Mouse (Mus musculus): ENCODE measurements around the gene Vti1a. TPM values are rescaled to one million over a fixed set of nuclear protein-coding genes. Genes with fewer than 3 reads are reported as not detected.

Gene Vti1a
- polyA plus RNA-seq, 1 experiment, result 6.8 TPM

DNA sequence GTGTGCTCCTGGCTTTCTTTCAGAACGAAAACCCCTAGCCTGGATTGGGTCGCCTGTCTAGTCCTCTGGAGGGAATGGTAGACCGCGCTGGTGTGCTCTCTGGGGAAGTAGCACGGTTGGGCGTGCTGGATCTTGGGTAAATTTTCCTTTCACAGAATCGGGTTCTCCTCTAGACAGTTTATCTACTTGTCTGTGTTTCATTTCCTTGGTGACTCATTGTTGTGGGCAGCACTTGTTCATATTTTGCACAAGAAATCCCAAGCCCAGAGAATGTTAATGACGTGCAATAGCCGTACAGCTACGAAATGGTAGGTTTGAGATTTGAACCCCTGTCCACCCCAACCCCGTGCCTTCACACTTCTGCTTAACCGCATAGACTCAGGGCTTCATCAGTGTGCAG lies 145.9 kb downstream of the Vti1a start:
- peaks cover 18% of the 10 kb centered on the region for H3K36me3 ChIP-seq (replicated peaks; ENCODE audit: low read length)
- H3K4me3 ChIP-seq (replicated peaks), result peak overlapping the region; percentile 79
- H3K4me1 ChIP-seq, result peaks cover 49% of the 10 kb centered on the region
- no peaks in the 10 kb centered on the region for H3K27me3 ChIP-seq (replicated peaks)
- TF ChIP-seq FLI1 (IDR thresholded peaks at IDR 0.05; ENCODE audit: low read length), result no peak
- no peak for TF ChIP-seq GATA1 (IDR thresholded peaks at IDR 0.05; ENCODE audit: borderline replicate concordance, low read length)
- no peaks in the 10 kb centered on the region for H3K9me3 ChIP-seq

DNA sequence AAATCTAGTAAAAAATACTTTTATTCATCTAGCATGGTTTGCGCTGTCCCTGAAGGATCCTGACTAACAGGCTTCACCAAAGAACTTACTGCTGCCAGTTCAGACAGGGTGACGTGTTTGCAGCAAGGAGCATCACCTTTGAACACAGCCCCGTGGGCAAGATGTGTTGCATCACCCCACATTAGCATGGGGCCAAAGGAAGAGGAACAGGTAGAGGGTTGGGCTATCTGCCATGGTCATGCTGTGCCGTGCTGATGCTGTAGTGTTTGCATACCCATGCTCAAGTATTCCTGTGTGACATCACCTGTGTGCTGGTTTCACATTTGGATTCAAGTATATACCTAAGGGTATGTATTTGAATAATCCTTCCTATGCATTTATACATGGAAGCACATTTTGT lies 147.6 kb downstream of the Vti1a start:
- Histone ChIP-seq H3K27me3 (replicated peaks) (no peaks in the 10 kb centered on the region), H3K36me3 (replicated peaks; ENCODE audit: low read length) (peaks cover 16% of the 10 kb centered on the region), H3K4me1 (peaks cover 58% of the 10 kb centered on the region), H3K4me3 (replicated peaks) (peak overlapping the region; percentile 11), H3K9me3 (no peaks in the 10 kb centered on the region)
- TF ChIP-seq GATA1 (IDR thresholded peaks at IDR 0.05; ENCODE audit: borderline replicate concordance, low read length) (no peak), FLI1 (IDR thresholded peaks at IDR 0.05; ENCODE audit: low read length) (no peak)

DNA sequence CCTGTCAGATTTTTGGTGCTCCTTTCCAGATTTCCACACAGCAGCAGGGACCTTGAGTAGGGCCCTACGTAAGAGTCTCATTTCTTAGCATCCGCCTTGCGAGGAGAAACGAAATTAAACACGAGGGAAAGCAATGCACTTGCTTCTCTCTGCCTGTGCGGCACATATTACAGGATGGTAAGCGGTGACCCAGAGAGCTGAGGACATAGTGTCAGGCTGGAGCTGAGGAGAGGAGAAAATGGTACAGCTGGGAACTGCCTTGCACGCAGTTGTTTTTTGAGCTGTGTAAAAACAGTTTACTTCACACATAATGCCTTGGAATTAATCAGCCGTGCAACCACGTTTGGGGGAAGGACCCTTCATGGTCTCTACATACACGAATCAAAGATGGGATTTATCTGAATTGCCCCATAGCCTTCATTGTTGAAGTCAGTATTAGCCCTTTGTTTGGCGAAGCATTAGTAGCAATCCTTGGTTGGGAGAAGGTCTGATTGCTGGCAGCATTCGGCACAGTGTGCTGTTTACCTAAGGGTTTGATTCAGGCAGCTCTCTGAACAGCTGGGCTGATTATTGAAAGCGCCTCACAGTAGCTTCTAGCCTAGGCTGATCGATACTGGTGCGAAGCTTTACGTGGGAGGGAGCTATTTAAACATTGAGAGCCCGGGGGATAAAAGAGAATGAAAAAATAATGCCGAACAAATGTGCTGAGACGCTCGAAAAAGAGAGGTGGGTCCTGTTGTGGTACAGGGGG lies 153.4 kb downstream of the Vti1a start:
- Histone ChIP-seq H3K9me3 (no peaks in the 10 kb centered on the region), H3K36me3 (replicated peaks; ENCODE audit: low read length) (peaks cover 32% of the 10 kb centered on the region), H3K4me3 (replicated peaks) (no peak overlapping the region), H3K27me3 (replicated peaks) (no peaks in the 10 kb centered on the region), H3K4me1 (peaks cover 19% of the 10 kb centered on the region)
- no peak for TF ChIP-seq FLI1 (IDR thresholded peaks at IDR 0.05; ENCODE audit: low read length)
- TF ChIP-seq GATA1 (IDR thresholded peaks at IDR 0.05; ENCODE audit: borderline replicate concordance, low read length), result no peak

DNA sequence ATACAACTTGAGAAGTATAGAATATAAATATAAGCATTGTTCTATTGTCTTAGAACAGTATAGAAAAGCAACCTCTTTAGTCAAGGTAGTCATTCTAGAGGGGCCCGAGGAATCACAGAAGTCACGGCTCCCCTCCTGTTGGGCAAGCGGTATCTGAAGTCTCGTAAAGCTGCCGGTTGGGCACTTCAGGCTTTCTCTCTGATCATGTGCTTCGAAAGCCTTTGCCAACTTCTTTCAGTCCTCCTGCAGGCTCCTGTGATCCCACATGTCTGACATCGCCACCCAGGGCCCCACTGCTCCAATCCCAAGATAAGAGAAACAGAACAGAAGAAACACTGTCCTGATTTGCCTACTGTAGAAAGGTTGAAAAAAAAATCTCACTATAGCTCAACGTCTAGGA lies 156.5 kb downstream of the Vti1a start:
- H3K36me3 ChIP-seq (replicated peaks; ENCODE audit: low read length), result peaks cover 23% of the 10 kb centered on the region
- no peak for TF ChIP-seq GATA1 (IDR thresholded peaks at IDR 0.05; ENCODE audit: borderline replicate concordance, low read length)
- H3K27me3 ChIP-seq (replicated peaks), result no peaks in the 10 kb centered on the region
- H3K9me3 ChIP-seq, result no peaks in the 10 kb centered on the region
- H3K4me1 ChIP-seq, result peaks cover 10% of the 10 kb centered on the region; the same call in 1 of the 2 replicates
- no peak overlapping the region for H3K4me3 ChIP-seq (replicated peaks)

DNA sequence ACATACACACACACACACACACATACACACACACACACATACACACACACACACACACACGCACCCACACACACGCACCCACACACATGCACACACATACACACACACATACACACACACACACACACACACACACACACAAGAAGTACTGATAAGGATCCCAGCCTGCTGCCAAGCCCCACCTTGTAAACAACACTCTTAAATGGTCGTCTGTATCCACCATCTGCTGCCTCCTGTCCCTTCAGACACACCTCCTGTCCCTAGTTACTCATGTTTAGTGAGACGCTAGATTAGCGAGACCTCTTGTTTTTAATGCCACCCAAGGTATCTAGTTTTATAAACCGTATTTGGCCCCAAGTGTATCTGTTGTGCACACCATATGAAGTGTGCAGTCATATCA lies 158.1 kb downstream of the Vti1a start:
- H3K36me3 ChIP-seq (replicated peaks; ENCODE audit: low read length), result peaks cover 28% of the 10 kb centered on the region
- TF ChIP-seq FLI1 (IDR thresholded peaks at IDR 0.05; ENCODE audit: low read length), result no peak
- no peak for TF ChIP-seq GATA1 (IDR thresholded peaks at IDR 0.05; ENCODE audit: borderline replicate concordance, low read length)
- H3K4me1 ChIP-seq, result peaks cover 16% of the 10 kb centered on the region
- no peak overlapping the region for H3K4me3 ChIP-seq (replicated peaks)
- H3K27me3 ChIP-seq (replicated peaks), result no peaks in the 10 kb centered on the region
- H3K9me3 ChIP-seq, result no peaks in the 10 kb centered on the region

DNA sequence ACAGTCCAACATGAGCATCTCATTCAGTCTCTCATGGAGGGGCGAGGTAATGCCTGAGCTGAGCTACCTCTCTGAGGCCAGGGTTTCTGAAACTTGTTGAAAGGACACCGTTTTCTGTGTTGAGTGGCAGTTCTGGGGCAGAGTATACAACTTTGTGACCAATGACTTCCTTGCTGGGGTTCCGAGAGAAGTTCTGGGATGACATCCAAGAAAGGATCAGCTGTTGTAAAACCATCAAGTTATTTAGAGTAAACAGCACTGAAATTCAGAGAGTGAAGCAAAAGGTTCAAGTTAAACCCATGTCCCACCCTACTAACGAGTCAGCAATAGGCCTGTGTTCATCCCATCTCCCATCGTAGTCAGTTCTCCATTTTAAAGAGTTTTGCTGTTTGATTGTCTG lies 164.4 kb downstream of the Vti1a start:
- Histone ChIP-seq H3K27me3 (replicated peaks) (no peaks in the 10 kb centered on the region), H3K9me3 (no peaks in the 10 kb centered on the region)
- no peak for TF ChIP-seq GATA1 (IDR thresholded peaks at IDR 0.05; ENCODE audit: borderline replicate concordance, low read length)
- no peak for TF ChIP-seq FLI1 (IDR thresholded peaks at IDR 0.05; ENCODE audit: low read length)

DNA sequence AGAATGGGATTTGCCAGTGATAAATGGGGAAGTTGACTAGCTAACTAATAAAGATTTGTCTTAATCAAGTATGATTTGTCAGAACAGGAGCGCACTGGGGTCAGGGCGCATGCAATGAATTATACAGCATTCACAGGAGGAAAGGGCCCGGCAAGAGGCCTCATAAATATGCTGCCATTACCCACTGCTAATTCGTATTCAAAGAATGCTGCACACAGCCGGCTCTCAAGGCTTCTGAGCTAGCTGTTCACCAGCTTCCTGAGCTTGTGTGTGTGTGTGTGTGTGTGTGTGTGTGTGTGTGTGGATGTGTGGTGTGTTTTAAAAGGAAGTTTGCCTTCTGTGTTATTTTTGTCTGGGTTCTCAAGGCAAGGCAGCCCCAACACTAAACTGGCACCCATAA lies 165.2 kb downstream of the Vti1a start:
- TF ChIP-seq GATA1 (IDR thresholded peaks at IDR 0.05; ENCODE audit: borderline replicate concordance, low read length) (no peak), FLI1 (IDR thresholded peaks at IDR 0.05; ENCODE audit: low read length) (no peak)

More for the DNA sequence above, 164.4 kb downstream of the Vti1a start:
- H3K36me3 ChIP-seq (replicated peaks; ENCODE audit: low read length), result peaks cover 13% of the 10 kb centered on the region
- peaks cover 37% of the 10 kb centered on the region for H3K4me1 ChIP-seq
- H3K4me3 ChIP-seq (replicated peaks), result no peak overlapping the region

DNA sequence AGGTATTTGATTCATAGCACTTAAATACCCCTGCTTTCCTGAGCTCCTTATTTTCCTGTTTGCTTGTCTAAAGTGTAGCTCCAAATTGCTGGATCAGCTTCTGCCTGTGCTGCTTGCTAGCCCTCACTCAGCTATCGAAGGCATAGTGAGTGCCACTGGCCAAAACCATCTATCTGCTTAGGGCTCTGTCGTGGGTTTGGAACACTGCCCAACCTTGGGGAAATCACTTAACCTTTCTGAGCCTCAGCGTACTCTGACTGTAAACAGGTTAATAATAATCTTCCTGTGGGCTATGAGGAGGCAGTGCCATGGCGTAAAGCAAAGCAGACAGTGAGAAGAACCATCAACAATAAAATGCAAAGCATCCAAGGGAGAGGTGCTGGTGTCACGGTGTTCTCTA lies 167.4 kb downstream of the Vti1a start:
- Histone ChIP-seq H3K36me3 (replicated peaks; ENCODE audit: low read length) (peaks cover 24% of the 10 kb centered on the region), H3K9me3 (no peaks in the 10 kb centered on the region), H3K4me1 (peaks cover 28% of the 10 kb centered on the region), H3K4me3 (replicated peaks) (no peak overlapping the region), H3K27me3 (replicated peaks) (no peaks in the 10 kb centered on the region)
- TF ChIP-seq GATA1 (IDR thresholded peaks at IDR 0.05; ENCODE audit: borderline replicate concordance, low read length) (no peak), FLI1 (IDR thresholded peaks at IDR 0.05; ENCODE audit: low read length) (no peak)

More for the DNA sequence above, 165.2 kb downstream of the Vti1a start:
- Histone ChIP-seq H3K27me3 (replicated peaks) (no peaks in the 10 kb centered on the region), H3K4me3 (replicated peaks) (no peak overlapping the region), H3K4me1 (peaks cover 37% of the 10 kb centered on the region), H3K9me3 (no peaks in the 10 kb centered on the region), H3K36me3 (replicated peaks; ENCODE audit: low read length) (peaks cover 18% of the 10 kb centered on the region)

DNA sequence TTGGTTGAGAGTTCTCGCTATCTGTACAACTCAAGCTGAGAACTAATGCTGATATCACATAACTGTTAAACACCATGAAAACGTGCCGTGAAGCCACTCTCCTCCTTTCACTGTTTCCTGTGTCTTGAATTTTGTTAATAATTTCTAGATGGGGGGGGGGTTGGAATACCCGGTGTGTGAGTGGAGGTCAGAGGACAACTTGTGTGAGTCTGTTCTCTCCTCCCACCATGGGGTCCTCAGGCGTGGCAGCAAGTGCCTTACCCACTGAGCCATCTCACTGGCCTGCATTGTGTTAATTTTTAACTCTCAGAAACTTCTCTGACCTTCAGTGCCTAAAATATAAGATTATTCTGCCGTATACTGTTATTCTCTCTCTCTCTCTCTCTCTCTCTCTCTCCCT lies 168.5 kb downstream of the Vti1a start:
- Histone ChIP-seq H3K9me3 (no peaks in the 10 kb centered on the region), H3K36me3 (replicated peaks; ENCODE audit: low read length) (peaks cover 15% of the 10 kb centered on the region), H3K4me3 (replicated peaks) (no peak overlapping the region), H3K27me3 (replicated peaks) (no peaks in the 10 kb centered on the region), H3K4me1 (peaks cover 24% of the 10 kb centered on the region)
- no peak for TF ChIP-seq GATA1 (IDR thresholded peaks at IDR 0.05; ENCODE audit: borderline replicate concordance, low read length)
- TF ChIP-seq FLI1 (IDR thresholded peaks at IDR 0.05; ENCODE audit: low read length), result no peak

DNA sequence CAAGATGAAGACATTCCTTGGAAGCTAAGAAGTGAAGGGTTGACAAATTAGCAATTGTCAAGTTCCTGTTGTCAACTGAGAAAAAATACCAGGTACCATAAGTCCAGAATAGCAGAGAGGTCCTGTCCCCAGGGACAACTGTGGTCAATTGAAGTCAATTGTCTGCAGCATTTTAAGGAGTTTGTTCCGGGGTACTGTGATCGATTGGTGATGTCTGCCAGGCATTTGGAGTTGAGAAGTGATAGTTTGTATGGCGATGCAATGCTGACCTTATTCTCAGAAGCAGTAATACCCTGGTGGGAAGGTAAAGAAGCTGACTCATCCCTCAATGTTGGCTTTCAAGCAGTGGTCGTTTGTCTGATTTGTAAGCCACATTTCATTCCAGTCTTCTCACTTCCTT lies 170.4 kb downstream of the Vti1a start:
- TF ChIP-seq FLI1 (IDR thresholded peaks at IDR 0.05; ENCODE audit: low read length) (no peak), GATA1 (IDR thresholded peaks at IDR 0.05; ENCODE audit: borderline replicate concordance, low read length) (no peak)
- Histone ChIP-seq H3K9me3 (no peaks in the 10 kb centered on the region), H3K36me3 (replicated peaks; ENCODE audit: low read length) (peaks cover 15% of the 10 kb centered on the region)

More for the DNA sequence above, 170.4 kb downstream of the Vti1a start:
- Histone ChIP-seq H3K4me3 (replicated peaks) (no peak overlapping the region), H3K4me1 (peaks cover 13% of the 10 kb centered on the region), H3K27me3 (replicated peaks) (no peaks in the 10 kb centered on the region)
